Mouse (Mus musculus) testis, adult 10 weeks (tissue): ENCODE measurements around the gene Pdcl2. TPM values are rescaled to one million over a fixed set of nuclear protein-coding genes. Genes with fewer than 3 reads are reported as not detected.

ENCODE experiments used
- polyA plus RNA-seq: library from polyadenylated mRNA; stranded (reverse); fragments of 350-450 nt; fragmentation: Illumina TruSeq; extraction: RNeasy Lipid Tissue Mini Kit (QIAGEN cat#74804); gene quantifications from one replicate; pipeline ENCODE4 v1.2.3, GENCODE M21; 2014; ENCODE audit warnings: low read depth, low replicate concordance

Gene Pdcl2
- polyA plus RNA-seq: 2,703 TPM

GRCm38 (mm10) chr5:76330953-76331352 is at the start of gene Pdcl2:
Gene Pdcl2 (minus strand): TSS chr5:76331156.

DNA sequence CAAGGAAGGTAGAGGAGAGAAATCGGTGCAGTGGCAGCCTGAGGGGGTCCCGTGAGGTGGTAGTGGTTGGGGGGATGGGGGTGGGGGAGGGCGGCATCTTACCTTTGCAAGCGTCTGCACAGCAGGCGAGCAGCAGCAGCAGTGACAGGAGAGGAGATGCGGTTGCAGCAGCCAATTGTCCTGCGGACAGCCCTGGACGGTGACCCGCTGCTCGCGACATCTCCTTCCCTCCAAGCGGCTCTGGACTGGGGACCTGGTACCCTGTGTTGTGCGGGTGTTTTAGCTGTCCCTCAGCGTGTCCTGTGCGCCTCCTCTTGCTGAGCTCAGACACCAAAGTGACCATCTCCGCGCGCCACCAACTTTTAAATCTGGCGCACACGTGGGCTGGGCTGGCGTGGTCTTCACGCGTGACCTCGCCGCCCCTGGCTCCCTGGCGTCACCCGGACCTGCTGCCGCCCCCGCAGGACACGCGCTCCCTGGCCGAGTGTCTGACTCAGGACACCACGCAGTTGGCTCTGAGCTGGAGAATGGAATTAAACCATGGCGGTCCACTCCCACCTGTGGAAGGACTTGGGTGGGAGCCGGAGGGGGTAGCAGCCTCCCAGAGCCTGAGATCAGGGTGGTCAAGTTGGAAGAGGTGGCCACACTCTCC is 32.6 kb upstream of the Pdcl2 start, which contains the start of gene Nmu:
Nmu (minus strand) TSS at position 336 of the 652 bp plus-strand sequence.

GRCm38 (mm10) chr5:76304452-76305341 is 26.3 kb downstream of the Pdcl2 start, which contains the start of gene Clock:
Gene Clock (minus strand): TSS chr5:76304792.

Other genes starting within 250 kb of the Pdcl2 start
- gene Srd5a3, start 190.9 kb downstream of the Pdcl2 start, polyA plus RNA-seq: 5.3 TPM
- 65.6 TPM for gene Tmem165, start 147.3 kb downstream of the Pdcl2 start, polyA plus RNA-seq
- gene Clock, start 26.4 kb downstream of the Pdcl2 start, polyA plus RNA-seq: 36.7 TPM
- not detected for gene Nmu, start 32.6 kb upstream of the Pdcl2 start, polyA plus RNA-seq
- gene Gm7271, start 152.9 kb upstream of the Pdcl2 start, polyA plus RNA-seq: not detected
- gene Exoc1, start 198.2 kb upstream of the Pdcl2 start, polyA plus RNA-seq: 54.5 TPM